Mouse (Mus musculus) frontal cortex, adult (tissue): Measurements from ENCODE around the gene Lrrfip2.
A peak's percentile ranks its signal among the peaks of the same experiment; 100 is the strongest.

Experiments
- ATAC-seq: cut with Nextera tagmentation; 2 replicates; pipeline ENCODE4 v1.9.2; 2017; ENCODE audit warnings: mild to moderate bottlenecking, moderate library complexity, mixed read lengths; ENCODE audit not compliant: low TSS enrichment

Gene Lrrfip2

DNA sequence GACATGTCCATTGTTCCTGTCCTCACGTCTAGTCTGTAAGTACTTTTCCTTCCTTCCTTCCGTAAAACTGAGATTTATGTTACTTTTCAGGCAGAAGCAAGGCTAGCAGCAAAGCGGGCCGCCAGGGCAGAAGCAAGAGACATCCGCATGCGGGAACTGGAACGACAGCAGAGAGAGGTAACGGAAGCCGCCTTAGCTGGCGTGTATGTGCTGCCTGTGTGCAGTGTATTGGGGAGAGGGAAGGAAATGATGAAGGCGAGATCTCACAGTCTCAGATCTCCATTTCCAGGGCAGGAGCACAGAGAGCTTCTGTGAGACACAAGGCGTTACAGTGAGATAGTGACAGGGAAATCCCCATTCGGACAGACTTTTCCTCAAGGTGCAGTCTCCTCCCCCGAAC is 43.8 kb downstream of the Lrrfip2 start:
- ATAC-seq, result no peak

DNA sequence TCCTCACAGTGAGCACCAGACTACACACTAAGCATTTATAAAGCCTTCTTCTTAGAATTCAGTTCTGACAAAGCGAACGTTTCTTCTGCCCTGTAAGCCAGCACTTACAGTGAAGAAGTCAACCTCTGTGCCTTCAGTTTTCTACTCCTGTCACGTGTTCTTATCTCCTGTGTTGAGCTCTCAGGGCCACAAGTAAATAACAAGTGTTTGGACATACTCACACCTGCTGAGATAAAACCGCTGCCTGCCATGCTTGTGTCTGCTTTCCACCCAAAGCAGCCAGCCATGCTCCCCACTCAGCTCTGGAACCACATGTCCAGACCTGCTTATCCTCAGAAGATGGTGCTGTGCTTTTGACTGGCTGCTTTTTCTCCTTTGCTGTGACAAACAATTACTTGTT is 49.2 kb downstream of the Lrrfip2 start:
- ATAC-seq, result no peak

- no peak for ATAC-seq
Measured at GRCm38 (mm10) chr9:111170430-111170829, 53.0 kb downstream of the Lrrfip2 start.

DNA sequence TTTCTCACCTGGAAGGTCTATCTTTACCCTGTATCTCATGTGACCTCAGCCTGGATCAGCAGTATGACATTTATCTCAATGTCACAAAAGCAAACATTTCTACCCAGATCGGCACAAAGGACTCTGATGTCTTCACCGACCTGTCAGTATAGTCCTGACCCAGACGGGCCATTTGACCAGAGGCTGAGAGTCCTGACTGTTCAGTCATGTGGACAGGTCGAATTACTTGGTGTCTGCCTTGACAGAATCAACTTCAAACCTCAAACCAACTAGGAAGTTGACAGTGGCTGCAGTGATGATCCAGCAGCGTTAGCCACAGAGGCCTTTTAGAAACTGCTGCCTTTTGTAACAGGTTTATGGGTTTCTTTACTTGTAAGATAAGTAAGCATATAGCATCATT is 56.7 kb downstream of the Lrrfip2 start:
- no peak for ATAC-seq

GRCm38 (mm10) chr9:111178971-111179370 is 61.6 kb downstream of the Lrrfip2 start:
- no peak for ATAC-seq

- peak; percentile 96 for ATAC-seq
Measured at GRCm38 (mm10) chr9:111182176-111182575, 64.8 kb downstream of the Lrrfip2 start.

- ATAC-seq, result no peak
Measured at GRCm38 (mm10) chr9:111184929-111185328, 67.5 kb downstream of the Lrrfip2 start.

DNA sequence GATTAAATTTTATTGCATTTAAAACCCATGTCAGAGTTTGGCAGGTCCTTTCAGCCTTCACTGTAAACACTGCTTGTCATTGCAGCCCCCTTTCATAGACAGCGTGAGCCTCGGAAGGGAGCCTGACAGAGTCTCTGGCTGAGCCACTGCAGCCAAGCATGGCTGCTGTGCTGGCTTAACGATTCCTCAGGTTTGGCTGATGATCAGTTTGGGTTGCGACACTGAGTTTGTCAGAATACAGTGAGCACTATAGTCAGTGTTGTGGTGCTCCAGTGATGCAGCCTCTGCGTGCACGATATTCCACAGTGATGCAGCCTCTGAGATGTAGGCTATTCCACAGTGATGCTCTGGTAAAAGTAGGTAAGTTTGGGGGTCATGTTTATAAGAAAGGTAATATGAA is 69.5 kb downstream of the Lrrfip2 start:
- ATAC-seq, result no peak

DNA sequence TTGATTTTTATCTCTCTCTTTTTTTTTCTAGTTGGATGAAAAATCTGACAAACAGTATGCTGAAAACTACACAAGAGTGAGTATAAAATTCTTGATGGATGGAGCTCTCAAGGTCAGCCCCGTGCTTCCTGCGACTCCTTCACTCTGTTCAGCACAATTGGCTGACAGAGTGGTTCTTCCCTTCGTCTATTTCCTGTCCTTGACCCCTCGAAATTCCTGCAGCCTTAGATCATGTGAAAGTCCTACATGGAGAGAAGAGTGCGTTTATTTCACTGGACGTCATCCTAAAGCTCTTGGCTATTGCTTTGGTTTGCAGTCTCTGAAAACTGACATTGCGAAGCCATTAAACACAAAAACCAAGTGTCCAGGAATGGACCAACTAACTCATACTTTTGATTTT is 71.3 kb downstream of the Lrrfip2 start:
- ATAC-seq, result no peak

DNA sequence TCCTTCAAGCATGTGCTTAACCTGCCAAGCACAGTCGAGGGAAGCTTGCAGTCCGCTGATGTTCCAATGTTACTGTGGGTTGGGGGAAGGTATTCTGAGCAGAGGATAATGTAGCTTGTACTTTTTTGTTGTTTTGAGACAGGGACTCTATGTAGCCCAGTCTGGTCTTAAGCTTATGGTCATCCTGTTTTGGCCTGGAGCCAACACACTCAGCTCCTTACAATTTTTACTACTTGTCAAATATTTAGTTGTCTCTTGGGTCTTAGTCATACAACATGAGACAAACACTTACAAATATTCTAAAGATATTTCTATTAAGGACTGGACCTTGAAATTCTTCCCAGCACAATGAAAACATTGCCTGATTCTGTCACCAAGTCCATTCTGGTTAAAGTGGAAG is 75.8 kb downstream of the Lrrfip2 start:
- no peak for ATAC-seq

DNA sequence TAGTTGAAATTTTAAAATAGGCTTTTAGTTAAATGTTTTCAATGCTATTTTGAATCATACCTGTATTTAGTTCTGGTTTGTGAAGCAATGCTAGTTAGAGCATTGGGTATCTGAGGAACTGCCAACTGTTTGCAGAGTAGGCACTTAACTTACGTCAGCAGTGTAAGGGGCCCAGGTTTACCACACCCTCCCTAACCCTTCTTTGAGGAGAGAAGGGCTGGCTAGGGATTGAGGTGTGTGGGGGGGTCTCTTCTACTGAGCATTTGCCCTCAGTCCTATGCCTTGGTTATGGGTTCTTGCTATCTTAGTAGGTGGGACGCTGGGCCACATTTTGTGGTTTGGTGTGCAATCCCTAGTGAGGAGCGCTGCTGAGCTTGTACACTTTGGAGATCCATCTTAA is 79.7 kb downstream of the Lrrfip2 start:
- no peak for ATAC-seq

GRCm38 (mm10) chr9:111197712-111198111 is 80.3 kb downstream of the Lrrfip2 start:
- ATAC-seq, result no peak

- ATAC-seq, result no peak
Measured at GRCm38 (mm10) chr9:111198332-111198731, 80.9 kb downstream of the Lrrfip2 start.

DNA sequence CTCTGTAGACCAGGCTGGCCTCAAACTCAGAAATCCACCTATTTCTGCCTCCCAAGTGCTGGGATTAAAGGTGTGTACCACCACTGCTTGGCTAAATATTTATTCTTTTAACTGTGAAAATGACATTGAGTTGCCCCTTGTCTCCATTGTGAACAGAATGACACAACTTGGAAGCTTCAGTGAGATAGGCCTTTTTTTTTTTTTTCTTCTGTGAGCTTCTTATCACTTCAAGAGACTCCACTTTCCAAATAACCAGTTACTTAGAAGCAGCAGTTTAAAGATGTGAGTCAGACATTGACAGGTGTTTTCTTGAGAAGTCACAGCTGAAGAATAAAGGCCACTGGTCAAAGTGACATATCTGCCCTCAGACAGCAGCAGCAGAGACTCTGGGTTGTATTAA is 82.8 kb downstream of the Lrrfip2 start:
- ATAC-seq, result no peak

DNA sequence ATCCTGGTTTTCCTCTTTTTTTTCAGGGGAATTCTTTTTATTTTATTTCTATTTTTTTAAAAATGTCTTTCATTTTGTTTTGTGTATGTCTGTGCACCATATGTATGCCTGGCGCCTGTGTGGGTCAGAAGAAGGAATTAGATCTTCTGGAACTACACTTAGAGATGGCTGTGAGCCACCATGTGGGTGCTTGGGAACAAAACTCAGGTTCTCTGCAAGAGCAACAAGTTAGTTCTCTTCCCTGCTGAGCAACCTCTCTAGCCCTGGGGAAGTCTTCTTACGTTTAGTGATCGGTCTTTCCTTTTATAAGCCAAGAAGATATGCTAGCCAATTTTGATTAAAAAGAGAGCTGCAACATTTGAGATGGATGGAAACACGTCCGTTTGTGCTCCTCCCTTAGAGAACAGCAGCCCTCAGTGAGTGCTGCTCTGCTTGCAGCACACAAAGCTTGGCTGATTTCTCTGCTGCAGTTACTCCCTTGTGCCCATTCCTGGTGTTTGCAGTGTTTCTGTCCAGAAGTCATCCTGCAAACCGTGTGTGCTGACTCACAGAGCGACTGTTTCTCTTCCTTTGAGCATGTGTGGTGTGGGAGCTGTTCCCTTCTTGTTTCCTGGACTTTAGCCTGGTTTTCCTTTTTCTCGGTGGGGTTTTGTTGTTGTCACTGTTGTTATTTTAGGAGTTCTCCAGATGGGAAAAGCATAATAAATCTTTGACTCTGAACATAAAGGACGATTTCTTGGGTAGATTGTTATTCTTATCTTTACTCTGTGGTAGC is 87.4 kb downstream of the Lrrfip2 start:
- ATAC-seq, result peak; percentile 91

- no peak for ATAC-seq
Measured at GRCm38 (mm10) chr9:111207683-111208082, 90.3 kb downstream of the Lrrfip2 start.

DNA sequence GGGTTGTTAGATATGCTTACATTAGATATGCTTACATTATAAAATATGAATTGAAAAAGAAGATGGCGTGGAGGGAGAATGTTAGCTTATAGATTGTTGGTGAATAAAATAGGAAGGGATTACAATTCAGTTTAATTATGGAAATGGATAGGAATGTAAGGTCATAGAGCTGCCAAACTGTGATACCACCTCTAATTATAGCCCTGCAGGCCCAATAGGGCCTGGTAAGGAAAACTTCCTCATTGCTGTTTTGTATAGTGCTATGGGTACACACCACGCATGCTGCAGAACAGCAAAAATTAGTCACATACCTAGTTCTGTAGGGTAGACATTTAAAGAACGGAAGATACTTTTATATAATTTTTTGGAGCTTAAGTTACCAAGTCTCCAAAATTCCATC is 90.8 kb downstream of the Lrrfip2 start:
- no peak for ATAC-seq

DNA sequence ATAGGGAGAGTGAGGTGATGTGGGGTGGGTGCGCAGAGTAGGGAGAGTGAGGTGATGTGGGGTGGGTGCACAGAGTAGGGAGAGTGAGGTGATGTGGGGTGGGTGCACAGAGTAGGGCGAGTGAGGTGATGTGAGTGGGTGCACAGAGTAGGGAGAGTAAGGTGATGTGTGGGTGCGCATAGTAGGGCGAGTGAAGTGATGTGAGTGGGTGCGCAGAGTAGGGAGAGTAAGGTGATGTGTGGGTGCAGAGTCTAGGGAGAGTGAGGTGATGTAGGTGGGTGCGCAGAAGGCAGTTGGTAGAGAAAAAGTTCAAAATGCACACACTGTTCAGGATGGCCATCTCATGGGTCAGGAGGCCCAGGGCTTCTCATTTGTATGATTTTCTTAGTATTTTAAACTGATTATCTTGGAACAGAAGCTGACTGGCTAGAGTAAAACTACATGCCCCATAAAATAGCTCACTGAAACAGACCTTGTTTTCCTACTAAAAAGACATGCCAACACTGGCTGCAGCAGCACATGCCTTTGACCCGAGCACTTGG is 91.8 kb downstream of the Lrrfip2 start:
- ATAC-seq, result no peak

- no peak for ATAC-seq
Measured at GRCm38 (mm10) chr9:111210412-111210811, 93.0 kb downstream of the Lrrfip2 start.

DNA sequence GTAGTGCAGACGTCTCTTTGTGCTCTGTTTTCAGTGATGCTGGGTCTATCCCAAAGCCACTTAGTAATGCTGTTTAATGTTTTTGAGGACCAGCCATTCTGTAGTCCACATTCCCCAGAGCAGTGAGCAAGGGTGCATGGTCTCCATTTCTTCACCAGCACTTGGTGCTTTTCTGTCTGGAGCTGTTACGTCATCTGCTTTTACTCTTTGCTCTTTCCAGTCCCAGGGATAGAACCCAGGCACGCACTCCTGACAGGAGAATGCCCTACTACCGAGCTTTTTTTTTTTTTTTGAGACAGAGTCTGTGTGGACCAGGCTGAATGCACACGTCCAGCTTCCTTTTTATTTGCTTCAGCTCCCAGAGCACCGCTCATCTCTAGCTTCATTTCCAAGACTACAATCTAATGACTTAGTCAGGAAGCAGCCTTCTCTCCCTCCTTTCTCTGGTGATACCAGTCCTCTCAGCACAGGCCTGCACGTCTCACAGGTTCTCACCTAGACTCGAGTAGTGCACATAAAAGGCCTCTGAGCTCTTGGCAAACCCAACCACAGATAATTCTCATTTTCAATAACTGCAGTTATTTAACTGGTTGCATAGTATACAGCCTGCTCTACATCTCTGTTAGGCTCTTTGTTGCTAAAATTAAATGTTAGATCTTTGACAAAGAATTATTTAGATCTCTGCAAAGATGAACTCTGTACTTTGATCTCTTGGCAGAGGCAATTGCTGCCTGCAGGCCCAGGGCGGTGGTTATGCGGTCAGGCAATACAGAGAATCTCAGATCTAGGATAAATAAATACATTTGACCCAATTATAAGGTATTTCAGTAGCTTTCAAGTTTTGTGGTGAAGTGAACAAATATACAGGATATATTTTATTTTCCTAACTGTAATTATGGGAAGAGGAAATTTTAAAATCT is 94.0 kb downstream of the Lrrfip2 start:
- no peak for ATAC-seq

- ATAC-seq, result no peak
Measured at GRCm38 (mm10) chr9:111213501-111213900, 96.1 kb downstream of the Lrrfip2 start.

DNA sequence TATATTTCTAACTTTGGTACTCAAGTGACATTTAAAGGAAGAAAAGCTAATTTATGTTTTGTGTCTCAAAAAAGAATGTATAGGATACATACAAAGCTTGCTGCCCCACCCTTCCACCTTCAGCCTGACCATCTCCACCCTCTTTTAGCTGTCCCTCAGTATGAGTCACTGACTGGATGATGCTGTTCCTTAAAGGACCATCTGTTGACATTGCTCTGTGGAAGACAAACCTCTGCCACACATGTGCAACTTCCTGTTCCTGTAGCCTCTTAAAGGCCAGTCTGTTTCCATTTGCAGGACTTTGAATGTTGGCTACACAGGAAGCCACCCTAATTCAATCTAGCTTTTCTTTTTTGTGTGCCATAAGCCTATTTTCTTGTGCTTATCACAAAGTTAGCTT is 99.0 kb downstream of the Lrrfip2 start:
- no peak for ATAC-seq
